Mouse (Mus musculus): ENCODE data around the gene Upk1a.
A peak's percentile ranks its signal among the peaks of the same experiment; 100 is the strongest.

The Upk1a gene

DNA sequence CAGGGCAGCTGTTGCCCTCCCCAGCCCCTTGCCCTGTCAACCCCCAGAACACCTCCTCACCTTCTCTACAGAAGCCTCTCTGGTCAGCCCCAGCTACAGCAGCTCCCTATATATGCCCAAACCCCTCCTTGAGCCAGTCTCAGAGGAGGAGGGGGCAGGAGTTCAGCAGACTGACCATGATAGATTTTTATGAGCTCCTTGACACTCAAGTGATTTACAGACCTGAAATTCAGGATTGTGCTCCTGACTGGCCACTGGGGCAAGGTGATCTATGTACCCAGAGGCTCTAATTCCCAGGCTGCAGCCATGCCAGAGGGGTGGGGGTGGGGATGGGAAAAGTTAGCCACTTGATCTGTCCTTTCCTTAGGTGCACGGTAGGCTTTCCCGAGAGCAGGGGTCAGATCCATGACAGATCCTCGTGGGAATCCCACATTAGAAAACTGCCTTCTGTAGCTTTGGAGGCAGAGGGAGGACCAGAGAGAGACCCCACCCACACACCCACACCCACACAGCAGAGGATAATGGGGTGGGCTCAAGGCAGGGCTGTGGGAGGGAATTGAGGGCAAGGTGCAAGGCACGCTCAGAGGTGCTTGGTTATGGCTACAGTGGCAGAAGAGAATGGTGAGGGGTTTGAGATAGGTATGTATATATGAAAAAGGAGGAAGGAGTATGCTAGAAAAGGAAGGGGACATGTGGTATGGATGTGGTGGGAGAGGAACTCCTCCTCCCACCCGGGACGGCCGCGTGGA, at the start of gene Upk1a:
Gene Upk1a, minus strand, starts transcription at position 194 of the 749 bp plus-strand sequence.
- no peak for DNase-seq (ENCODE audit: inconsistent age in 2 of 2, low spot score in 1 of 2)

DNA sequence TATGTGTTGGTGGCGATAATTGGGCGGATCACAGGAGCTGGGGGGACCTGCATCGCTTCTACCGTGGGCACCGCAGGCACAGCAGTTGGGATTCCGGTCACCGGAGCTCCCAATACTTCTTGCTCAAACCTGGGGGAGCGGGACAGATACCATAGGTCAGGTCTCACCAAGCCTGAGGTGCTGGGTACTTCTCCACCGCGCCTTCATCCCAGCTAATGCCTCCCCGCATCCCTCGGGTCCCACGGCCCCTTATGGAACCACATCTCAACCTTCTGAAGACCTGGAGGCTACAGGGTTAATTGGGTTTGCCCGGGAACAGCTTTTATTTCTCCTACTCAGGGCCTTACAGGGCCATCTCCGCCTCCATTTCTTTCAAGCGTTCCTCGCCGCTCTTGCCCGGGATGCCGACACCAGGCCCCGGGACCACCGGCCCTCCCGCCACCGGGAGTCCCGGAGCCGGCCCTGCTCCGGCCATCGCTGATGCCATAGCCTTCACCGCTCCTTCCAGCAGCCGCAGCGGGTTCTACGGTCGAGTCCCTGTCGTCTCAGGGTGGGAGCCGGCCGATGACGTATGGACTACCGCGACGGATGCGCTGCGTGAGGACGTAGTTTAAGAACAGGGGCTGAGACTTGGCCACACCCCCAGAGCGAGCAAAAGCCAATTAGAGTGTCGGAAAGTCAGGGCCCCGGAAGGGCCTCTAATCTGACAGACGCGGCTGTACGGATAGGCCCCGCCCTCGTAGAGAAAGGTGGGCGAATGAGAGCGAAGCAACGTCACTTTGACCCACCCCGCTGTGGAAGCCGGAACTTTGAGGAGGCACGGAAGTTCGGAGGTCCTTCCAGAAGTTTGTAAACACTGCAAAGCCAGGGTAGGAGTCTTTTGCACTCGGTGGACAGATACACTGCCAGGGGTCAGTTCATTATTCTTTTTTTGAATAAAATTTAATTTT, 37.2 kb upstream of the Upk1a start, which contains the start of gene Rbm42:
Gene Rbm42, minus strand, starts transcription at position 727 of the 950 bp plus-strand sequence.
- DNase-seq (ENCODE audit: inconsistent age in 2 of 2, low spot score in 1 of 2), result peak; percentile 99

DNA sequence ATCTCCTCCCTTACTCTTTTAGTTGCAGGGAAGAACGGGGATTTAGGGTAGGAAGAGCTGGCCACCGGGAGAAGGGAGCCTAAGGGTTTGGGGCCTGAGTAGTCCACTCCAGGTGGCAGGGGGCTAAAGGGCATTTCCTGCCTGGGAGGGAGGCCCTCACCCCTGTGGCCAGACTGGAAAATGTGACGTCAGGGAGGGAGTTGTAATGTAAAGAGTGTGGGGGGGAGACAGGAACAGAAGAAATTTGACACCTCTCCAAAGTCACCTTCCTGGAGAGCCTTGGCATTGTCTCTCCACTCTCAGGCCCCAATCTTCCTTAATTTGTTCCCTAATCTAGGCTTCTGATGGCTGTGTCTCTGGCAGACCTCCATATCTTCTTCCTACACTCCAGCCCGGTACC, 26.4 kb upstream of the Upk1a start:
- no peak for DNase-seq (ENCODE audit: inconsistent age in 2 of 2, low spot score in 1 of 2)

DNA sequence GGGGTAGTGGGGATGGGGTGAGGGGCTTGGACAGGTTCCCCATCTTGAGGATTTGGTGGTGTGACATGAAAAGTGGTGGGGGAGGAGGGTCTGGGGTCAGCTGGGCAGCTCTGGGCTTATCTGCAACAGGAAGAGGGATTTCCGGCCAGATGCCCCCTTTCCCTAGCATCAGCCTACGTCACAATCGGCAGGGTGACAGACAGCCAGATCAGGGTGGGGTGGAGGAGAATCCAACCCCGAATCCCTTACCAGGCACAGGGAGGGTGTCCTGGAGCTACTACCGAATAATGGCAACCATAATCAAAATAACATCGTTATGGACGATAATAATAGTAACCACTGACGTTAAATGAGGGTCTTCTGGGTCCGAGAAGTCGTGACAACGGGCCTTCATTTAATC, 23.7 kb upstream of the Upk1a start:
- DNase-seq (ENCODE audit: inconsistent age in 2 of 2, low spot score in 1 of 2), result no peak

DNA sequence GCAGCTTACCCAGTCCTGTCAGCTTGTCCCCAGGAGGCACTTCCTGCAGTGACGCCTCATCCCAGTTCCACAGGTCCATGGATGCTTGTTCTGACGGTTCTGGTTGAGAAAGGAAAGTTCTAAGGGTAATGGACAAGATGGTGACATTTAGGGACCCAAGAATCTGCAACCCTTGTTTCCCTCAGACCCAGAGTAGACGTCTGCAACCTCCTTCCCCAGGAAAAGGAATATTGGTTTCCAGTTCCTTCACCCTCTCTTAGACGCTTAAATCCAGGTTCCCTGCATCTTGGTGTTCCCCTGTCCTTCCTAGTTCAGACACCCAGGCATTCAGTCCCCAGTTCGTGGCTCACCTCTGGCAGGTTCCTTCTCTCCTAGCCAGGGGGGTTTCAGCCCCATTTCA, 23.1 kb upstream of the Upk1a start, which contains the start of gene Etv2:
Gene Etv2, minus strand, starts transcription at position 101 of the 400 bp plus-strand sequence.
- no peak for DNase-seq (ENCODE audit: inconsistent age in 2 of 2, low spot score in 1 of 2)

DNA sequence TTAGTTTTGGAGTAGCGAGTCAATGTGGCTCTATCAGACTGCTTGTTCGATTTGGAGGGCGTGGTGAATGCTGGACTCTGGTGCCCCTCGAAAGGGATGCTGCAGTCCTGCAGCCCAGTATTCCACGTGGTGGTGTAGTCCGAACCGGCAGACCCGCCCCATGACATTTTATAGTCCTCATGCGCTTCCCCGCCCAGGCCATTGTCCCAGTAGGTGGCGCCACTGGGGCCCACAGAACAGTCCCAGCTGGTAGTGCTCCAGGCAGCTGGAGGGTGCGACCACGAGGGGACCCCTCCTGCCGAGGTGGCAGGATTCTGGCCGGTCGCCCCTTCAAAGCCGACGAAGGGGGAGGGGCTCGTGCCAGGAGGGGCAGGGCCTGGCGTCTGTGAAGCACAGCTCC, 22.0 kb upstream of the Upk1a start:
- peak; percentile 56 to 72 for DNase-seq (ENCODE audit: inconsistent age in 2 of 2, low spot score in 1 of 2)

DNA sequence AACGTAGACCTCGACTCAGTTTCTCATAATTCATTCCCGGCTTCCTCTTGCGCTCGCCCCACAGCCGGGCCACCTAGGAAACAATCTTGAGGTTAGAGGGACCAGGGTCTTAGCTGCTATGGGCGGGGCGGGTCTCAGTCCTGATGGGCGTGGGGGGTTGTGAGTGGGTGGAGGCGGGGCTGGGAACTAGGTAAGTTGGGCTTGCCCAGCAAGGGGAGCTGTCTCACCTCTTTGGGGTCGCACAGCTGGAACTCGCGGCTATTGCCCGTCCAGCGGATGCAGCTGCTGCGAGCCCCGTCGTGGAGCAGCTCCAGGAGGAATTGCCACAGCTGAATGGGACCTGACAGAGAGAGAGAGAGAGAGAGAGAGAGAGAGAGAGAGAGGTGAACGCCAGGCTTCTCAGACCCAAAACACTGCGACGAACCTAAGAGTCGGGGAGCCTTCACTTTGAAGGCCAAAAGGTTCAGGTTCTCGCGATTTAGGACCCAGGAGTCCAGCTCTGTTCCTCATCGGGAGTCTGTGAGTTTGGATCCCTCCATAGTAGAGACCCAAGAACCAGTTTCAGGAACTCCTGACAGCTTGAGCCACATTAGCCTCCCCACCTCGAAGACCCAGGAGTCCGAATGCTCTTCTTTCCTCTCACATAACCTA, 21.2 kb upstream of the Upk1a start:
- peak in 1 of 2 experiments; percentile 25 for DNase-seq (ENCODE audit: inconsistent age in 2 of 2, low spot score in 1 of 2)

DNA sequence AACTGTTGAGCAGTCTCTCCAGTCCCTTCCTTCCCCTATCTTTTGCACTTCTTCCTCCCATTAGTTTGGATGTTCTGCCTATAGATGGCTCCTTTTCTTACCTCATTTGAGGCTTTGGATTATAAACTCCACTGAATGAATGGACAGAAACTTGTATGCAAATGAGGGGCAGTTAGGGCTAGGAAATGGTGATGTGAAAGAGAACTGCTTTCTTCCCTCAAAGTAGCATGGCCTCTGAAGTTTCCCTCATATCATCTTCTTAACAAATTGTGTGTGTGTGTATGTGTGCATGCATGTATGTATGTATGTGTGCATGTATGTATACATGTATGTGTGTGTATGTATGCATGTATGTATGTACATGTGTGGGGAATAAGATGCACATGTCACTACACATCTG, 16.4 kb upstream of the Upk1a start:
- DNase-seq (ENCODE audit: inconsistent age in 2 of 2, low spot score in 1 of 2), result no peak

DNA sequence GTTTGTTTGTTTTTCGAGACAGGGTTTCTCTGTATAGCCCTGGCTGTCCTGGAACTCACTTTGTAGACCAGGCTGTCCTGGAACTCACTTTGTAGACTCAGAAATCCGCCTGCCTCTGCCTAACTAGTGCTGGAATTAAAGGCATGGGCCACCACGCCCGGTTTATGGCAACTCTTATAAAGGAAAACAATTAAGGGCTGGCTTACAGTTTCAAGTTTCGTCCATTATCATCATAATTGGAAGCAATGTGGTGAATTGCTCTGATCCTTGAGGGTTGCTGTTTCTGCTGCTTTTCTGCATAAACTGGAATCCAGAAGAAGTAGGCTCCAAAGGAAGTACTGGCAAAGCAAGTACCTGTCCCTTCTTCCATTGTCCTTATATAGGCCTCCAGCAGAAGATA, 14.0 kb upstream of the Upk1a start:
- DNase-seq (ENCODE audit: inconsistent age in 2 of 2, low spot score in 1 of 2), result peak in 1 of 2 experiments; percentile 28

DNA sequence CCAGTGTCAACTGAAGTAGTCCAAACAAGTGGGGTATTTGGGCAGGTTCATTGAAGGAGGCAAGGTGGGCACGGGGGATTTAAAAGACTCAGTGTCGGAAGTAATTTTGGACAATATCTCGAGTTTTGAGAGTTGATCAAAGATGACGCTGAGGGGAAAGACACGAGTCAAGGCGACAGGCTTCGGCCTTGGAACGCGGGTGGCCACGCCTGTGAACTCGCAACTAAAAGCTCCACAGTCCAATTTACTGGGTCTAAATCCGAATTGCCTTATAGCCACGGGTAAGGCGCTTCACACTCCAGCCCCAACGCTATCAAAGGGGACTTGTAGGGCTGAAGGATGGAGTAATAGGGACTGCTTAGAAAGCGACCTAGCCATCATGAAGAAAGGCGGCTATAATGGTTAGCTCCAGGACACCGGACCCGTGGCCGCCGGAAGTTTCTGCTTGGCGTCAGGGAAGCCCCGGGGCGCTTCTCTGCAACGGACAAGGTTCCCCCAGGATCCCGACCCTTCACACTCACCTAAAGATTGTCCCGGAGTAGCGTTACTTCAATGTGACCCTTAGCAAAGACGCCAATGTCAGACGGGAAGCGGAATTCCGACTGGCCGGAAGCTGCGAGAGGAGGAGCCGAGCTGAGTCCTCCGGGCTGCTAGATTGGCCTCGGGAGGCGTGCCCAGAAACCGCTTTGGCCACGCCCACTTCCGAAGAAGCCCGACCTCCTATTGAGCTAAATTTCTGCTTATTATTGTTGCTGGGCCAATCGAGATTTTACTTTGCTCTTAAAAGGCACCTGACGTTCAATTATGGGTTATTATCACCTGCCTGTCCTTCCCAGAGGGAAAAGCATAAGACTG, 13.1 kb upstream of the Upk1a start, which contains the start of gene Cox6b1:
Gene Cox6b1, minus strand, starts transcription at position 622 of the 855 bp plus-strand sequence.
- peak; percentile 90 to 94 for DNase-seq (ENCODE audit: inconsistent age in 2 of 2, low spot score in 1 of 2)

DNA sequence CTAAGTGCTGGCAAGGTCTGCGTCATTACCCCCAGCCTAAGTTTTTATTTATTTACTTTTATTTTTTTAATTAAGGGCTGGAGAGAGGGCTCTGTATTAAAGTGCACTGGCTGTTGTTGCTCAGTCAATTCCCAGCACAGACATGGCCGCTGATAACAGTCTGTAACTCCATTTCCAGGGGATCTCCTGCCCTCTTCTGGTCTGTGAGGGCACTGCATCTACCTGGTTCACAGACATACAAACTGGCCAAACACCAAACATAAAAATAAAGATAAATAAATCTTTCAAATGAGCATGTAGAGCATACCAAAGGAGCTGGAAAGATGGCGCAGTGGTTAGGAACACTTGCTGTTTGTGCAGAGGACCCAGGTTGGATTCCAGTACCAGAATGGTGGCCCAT, 6.6 kb upstream of the Upk1a start:
- DNase-seq (ENCODE audit: inconsistent age in 2 of 2, low spot score in 1 of 2), result peak in 1 of 2 experiments; percentile 65

DNA sequence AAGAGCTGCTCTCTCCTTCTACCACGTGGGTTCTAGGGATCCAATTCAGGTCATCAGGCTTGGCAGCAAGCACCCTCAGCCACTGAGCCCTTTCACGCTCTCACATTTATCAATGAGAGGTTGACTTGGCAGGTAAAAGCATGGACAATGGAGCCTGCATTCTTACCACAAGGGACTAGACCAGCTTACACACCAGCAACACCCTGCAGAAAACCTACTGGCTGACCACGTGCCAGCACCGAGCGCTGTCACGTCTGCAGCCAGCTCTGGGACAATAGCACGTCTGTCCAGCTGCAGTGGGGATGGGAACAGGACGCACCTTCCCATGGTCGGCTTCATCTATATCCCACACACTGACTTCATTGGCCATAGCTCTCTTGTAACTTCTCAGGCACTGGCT, 6.0 kb upstream of the Upk1a start:
- DNase-seq (ENCODE audit: inconsistent age in 2 of 2, low spot score in 1 of 2), result no peak

DNA sequence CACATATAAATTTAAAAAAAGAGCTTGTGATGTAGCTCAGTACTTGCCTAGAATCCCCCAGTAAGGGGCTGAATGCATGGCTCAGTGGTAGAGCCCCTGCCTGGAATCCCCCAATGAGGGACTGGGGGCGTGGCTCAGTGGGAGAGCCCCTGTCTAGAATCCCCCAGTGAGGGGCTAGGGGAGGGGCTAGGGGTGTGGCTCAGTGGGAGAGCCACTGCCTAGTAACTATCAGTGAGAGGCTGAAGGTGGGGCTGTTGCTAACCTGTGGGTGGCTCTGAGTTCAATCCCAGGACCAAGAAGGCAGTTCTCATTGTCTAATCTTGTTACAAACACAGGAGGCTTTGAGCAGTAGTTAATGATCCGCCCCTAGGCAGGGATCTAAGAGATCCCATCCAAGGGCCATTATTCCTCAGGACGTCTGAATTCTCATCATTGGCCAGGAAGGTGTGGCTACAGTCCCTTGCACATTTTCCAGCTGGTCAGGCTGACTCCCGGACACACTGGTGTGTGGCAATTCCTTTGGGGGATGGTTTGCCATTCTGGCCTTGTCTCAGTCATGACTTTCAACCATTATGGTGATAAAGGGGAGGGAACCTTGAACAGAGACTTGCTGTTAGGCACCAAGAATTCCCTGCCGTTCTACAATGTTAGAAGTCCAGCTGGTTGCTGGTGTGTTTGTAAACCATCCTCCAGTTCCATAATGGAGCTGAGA, 2.6 kb upstream of the Upk1a start:
- DNase-seq (ENCODE audit: inconsistent age in 2 of 2, low spot score in 1 of 2), result peak in 1 of 2 experiments; percentile 83

DNA sequence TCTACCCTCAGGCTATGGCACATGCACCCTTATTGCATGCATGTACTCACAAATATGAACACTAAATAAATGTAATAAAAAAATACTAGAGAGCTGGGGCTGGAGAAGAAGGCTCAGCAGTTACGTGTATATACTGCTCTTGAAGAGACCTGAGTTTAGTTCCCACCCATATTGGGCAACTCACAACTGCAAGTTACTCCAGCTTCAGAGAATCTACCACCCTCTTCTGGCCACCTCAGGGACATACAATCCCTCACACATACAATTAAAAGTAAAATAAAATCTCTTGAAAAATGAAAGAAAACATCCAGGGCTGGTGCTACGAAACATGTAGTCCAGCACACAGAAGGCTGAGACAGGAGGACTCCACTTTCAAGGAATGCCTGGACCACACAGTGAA, 1.8 kb upstream of the Upk1a start:
- DNase-seq (ENCODE audit: inconsistent age in 2 of 2, low spot score in 1 of 2), result no peak

DNA sequence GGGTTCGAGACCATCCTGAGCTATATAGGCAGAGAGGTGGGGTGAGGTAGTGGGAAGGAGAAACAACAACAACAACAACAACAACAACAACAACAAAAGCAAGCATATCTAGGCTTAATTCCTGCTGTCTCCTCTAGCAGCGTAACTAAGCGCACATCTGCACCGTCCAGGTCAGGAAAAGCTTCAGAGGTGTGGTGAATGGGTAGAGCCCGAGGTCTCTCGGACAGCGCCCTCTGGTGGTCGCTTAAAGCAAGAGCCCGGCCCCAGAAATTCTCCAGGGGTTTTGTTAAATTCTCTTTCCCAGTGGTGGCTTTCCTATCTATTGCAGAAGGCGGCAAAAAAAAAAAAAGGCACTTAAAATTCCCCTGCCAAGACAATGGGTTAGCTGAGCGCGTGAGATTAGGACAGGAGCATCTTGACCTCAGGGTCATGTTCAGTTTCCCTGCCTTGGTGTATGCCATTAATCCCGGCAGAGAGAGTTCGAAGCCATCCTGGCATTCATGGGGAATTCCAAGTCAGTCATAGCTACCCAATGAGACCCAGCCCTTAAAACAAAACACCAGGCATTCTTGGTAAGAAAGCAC, 974 bp upstream of the Upk1a start:
- peak; percentile 55 to 86 for DNase-seq (ENCODE audit: inconsistent age in 2 of 2, low spot score in 1 of 2)

DNA sequence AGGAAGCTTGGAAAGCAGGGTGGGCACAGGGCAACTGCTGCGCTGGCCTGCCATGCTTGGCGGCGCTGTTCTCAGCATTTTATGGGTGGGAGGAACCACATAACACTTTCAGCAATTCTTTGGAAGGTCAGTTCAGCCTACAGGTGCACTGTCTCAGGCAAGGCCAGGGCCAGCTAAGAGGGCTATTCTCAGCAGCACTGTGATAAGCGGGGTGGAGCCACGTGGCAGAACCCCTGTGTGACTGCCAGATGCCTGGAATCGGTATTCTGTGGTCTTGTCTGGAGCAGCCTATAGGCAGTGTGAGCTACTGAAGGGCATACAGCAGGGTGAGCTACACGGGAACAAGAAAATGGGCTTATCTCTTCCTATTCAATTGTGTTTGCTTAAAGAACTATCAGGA, 2.6 kb downstream of the Upk1a start:
- DNase-seq (ENCODE audit: inconsistent age in 2 of 2, low spot score in 1 of 2), result no peak

DNA sequence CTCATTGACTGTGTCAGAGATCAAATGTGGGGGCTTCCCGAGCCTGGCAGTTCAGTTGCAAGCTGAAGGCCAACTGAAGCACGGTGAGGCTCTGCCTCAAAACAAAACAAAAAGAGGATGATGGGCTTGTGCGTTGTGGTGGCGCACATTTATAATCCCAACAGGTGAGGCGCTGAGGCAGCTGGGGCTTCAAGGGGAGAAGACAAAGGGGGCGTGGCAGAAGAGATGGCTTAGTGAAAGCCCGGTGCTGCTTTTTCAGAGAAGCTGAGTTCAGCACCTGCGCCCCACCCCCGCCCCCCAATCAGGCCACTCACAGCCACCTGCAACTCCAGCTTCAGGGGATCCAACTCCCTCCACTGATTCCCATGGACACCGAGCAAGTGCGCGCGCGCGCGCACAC, 4.2 kb downstream of the Upk1a start:
- no peak for DNase-seq (ENCODE audit: inconsistent age in 2 of 2, low spot score in 1 of 2)

DNA sequence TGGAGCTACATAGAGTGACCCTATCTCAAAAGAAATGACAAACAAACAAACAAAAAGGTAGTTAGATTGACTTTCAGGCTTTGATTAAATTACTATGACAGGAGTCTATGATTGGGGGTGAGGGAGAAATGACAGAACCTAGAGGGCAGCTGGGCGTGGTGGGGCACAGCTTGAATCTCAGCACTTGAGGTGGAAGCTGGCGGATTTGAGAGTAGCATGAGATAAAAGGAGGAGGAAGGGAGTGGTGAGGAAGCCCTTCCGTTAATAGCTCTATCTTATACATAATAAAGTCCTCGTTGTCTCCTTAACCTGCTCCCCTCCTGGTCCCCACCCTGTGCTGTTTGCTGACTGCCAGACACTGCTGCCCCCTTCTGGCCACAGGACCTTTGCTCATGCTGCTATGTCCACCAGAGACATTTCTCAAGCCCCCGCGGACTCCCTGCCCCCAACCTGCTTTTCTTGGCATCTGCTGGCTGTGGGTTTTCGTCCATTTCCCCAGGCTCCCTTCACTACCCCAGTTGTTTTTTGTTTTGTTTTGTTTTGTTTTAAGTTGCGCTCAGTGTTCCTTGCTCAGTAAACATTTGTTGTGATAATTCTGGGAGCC, 4.8 kb downstream of the Upk1a start:
- DNase-seq (ENCODE audit: inconsistent age in 2 of 2, low spot score in 1 of 2), result peak in 1 of 2 experiments; percentile 76

DNA sequence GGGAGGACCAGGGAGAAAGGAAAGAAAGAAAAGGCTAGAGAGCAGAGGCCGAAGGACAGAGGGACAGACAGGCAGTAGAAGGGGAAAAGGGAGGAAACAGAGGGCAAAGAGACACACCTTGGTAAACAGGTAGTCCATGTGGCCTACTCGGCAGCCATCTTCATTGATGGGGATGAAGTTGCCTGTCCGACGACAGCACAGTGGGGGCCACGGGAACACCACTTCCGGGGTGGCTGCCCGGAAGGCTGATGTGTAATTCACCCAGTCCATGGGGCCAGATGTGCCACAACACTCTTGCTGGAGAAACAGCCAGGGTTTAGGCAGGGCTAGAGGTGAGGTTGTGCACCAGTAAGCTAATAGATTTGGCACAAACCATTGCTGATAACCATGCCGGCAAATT, 7.7 kb downstream of the Upk1a start:
- DNase-seq (ENCODE audit: inconsistent age in 2 of 2, low spot score in 1 of 2), result no peak

All from adrenal gland, adult (tissue).